Mouse (Mus musculus): ENCODE data around the gene Ltc4s.

- TF ChIP-seq CTCF (IDR thresholded peaks at IDR 0.05; ENCODE audit: control insufficient read depth, insufficient read depth, insufficient replicate concordance, low read depth, low read length) (no peak), POLR2A (IDR thresholded peaks at IDR 0.05; ENCODE audit: control insufficient read depth, low read depth, low read length) (no peak)
Observed at GRCm38 (mm10) chr11:50214631-50215030, 23.8 kb downstream of the Ltc4s start.

Measured in testis, adult 2 months (tissue).